Mouse (Mus musculus): ENCODE data around the gene Casd1. TPM values are rescaled to one million over a fixed set of nuclear protein-coding genes. Genes with fewer than 3 reads are reported as not detected.

Casd1 gene
- 56.7 and 58.6 TPM in 2 replicates for polyA plus RNA-seq (2014; fragmentation: Nextera tagmentation; extraction: Ambion mirVana)

DNA sequence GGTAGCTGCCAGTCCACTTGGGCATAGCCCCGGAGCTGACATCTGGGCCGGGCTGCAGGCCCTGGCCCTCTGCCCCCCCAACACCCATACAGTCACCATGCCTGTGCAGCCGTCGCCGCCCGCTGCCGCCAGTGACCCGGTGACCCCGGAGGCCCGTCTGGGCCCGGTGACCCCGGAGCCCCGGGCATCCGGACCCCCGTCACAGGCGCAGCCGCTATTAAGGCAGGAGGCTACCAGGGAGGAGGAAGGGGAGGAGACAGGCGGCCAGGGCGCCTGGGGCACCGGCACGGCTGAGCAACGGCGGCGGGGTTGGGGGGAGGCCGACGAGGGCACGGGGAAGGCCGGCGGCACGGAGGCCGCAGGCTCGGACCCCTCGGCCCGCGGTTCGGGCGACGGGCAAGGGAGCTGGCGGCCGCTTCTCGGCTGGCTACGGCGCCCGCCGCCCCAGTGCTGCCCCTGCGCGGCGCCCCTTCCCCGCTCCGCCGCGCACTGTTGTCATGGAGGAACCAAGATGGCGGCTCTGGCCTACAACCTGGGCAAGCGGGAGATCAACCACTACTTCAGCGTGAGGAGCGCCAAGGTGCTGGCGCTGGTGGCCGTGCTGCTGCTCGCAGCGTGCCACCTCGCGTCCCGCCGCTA is at the start of gene Casd1:
Casd1 (plus strand) TSS at position 182 of the 639 bp plus-strand sequence.
- no peaks in the 10 kb centered on the region for H3K27me3 ChIP-seq (ENCODE audit: control insufficient read depth, insufficient read depth, low read length)
- H3K36me3 ChIP-seq (ENCODE audit: control insufficient read depth, insufficient read depth, low read length) = no peaks in the 10 kb centered on the region
- H3K4me2 ChIP-seq (ENCODE audit: low read depth, low read length) = peak within 1 kb of the TSS; percentile 91
- H3K9ac ChIP-seq (replicated peaks; ENCODE audit: low read depth, low read length) = peak within 1 kb of the TSS; percentile 96
- peak; percentile 93 for ATAC-seq (ENCODE audit: low read depth)
- WGBS = under 1% methylated on average over 45 of the region's 64 CpGs
- H3K4me3 ChIP-seq (ENCODE audit: low read depth, low read length) = peak within 1 kb of the TSS; percentile 72
- H3K27ac ChIP-seq (ENCODE audit: low read depth, low read length) = peak within 1 kb of the TSS; percentile 96
- no peaks in the 10 kb centered on the region for H3K9me3 ChIP-seq (ENCODE audit: control insufficient read depth, low read length)
- H3K4me1 ChIP-seq (ENCODE audit: control insufficient read depth, insufficient read depth, low read length) = peaks cover 4% of the 10 kb centered on the region; the same call in 1 of the 2 replicates

DNA sequence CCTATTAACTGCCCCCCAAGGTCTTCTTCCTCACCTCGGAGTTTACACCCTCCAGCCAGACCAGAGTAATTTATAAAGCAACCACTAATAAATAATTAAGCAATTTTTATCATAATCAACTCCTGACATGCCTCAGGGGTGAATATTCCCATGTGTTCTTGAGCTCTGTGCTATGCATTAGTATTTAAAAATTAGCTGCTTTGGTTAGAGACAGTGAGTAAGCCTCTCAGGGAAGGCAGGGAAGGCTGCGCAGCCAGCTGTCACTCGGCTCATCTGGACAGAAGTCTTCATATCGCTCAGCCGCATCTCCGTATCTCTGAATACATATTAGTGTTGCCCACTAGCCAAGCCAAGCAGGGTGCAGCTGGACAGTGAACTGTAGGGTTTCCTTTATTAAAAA is 45.3 kb upstream of the Casd1 start:
- H3K9me3 ChIP-seq (ENCODE audit: control insufficient read depth, low read length) = no peaks in the 10 kb centered on the region
- H3K27me3 ChIP-seq (ENCODE audit: control insufficient read depth, insufficient read depth, low read length) = no peaks in the 10 kb centered on the region
- no peak overlapping the region for H3K4me3 ChIP-seq (ENCODE audit: low read depth, low read length)
- 29% methylated on average over 6 of the region's 6 CpGs for WGBS
- H3K4me2 ChIP-seq (ENCODE audit: low read depth, low read length) = no peak overlapping the region
- peaks cover 6% of the 10 kb centered on the region; the same call in 1 of the 2 replicates for H3K4me1 ChIP-seq (ENCODE audit: control insufficient read depth, insufficient read depth, low read length)
- ATAC-seq (ENCODE audit: low read depth) = peak; percentile 32; the same call in 1 of the 2 replicates
- H3K9ac ChIP-seq (replicated peaks; ENCODE audit: low read depth, low read length) = no peak overlapping the region
- H3K36me3 ChIP-seq (ENCODE audit: control insufficient read depth, insufficient read depth, low read length) = no peaks in the 10 kb centered on the region
- H3K27ac ChIP-seq (ENCODE audit: low read depth, low read length) = no peak overlapping the region

DNA sequence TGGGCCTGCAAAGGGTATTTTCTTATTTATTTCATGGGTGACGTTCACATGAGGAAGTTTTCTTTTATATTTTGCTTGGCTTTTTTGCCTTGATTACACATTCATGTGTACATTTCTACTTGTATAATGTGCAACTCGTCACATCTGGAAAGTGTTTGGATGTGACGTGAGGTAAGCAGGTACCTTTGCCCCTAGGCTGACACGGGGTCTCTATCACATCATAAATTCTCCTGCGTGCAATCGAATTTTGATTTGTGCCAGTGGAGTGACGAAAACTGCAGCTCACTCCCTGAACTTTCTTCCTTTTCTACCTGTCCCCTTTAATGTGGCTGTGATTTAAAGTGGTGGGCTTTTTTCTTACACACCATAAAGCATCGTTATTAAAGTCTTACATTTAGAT is 43.6 kb upstream of the Casd1 start:
- WGBS = 68% methylated on average over 8 of the region's 8 CpGs
- Histone ChIP-seq H3K4me2 (ENCODE audit: low read depth, low read length) (no peak overlapping the region), H3K27ac (ENCODE audit: low read depth, low read length) (no peak overlapping the region), H3K27me3 (ENCODE audit: control insufficient read depth, insufficient read depth, low read length) (no peaks in the 10 kb centered on the region), H3K9ac (replicated peaks; ENCODE audit: low read depth, low read length) (no peak overlapping the region), H3K9me3 (ENCODE audit: control insufficient read depth, low read length) (no peaks in the 10 kb centered on the region), H3K4me1 (ENCODE audit: control insufficient read depth, insufficient read depth, low read length) (peaks cover 6% of the 10 kb centered on the region; the same call in 1 of the 2 replicates), H3K4me3 (ENCODE audit: low read depth, low read length) (no peak overlapping the region), H3K36me3 (ENCODE audit: control insufficient read depth, insufficient read depth, low read length) (no peaks in the 10 kb centered on the region)
- ATAC-seq (ENCODE audit: low read depth) = no peak

DNA sequence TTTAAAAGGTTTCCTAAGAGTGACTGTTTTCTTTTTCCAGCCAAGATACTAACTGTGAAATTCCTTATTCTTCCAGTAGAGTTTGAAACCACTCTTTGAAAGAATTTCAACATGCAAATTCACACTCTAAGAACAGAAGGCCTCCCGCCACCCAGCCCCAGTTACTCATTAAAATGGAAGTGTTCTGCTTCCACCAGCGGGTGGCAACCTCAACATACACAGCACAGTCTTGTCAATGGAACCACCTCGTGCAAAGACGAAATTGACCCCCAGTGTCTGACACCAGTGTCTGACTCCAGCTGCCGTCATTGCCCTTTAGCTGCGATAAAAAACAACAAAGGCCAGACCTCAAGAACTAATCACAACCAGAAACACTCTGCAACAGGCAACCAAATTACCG is 43.0 kb upstream of the Casd1 start:
- H3K27me3 ChIP-seq (ENCODE audit: control insufficient read depth, insufficient read depth, low read length) = no peaks in the 10 kb centered on the region
- WGBS = 9% methylated on average over 7 of the region's 7 CpGs
- peaks cover 6% of the 10 kb centered on the region; the same call in 1 of the 2 replicates for H3K4me1 ChIP-seq (ENCODE audit: control insufficient read depth, insufficient read depth, low read length)
- no peak overlapping the region for H3K4me2 ChIP-seq (ENCODE audit: low read depth, low read length)
- H3K9me3 ChIP-seq (ENCODE audit: control insufficient read depth, low read length) = no peaks in the 10 kb centered on the region
- H3K4me3 ChIP-seq (ENCODE audit: low read depth, low read length) = no peak overlapping the region
- H3K9ac ChIP-seq (replicated peaks; ENCODE audit: low read depth, low read length) = no peak overlapping the region
- peak; percentile 72; the same call in 1 of the 2 replicates for ATAC-seq (ENCODE audit: low read depth)
- no peaks in the 10 kb centered on the region for H3K36me3 ChIP-seq (ENCODE audit: control insufficient read depth, insufficient read depth, low read length)
- no peak overlapping the region for H3K27ac ChIP-seq (ENCODE audit: low read depth, low read length)

DNA sequence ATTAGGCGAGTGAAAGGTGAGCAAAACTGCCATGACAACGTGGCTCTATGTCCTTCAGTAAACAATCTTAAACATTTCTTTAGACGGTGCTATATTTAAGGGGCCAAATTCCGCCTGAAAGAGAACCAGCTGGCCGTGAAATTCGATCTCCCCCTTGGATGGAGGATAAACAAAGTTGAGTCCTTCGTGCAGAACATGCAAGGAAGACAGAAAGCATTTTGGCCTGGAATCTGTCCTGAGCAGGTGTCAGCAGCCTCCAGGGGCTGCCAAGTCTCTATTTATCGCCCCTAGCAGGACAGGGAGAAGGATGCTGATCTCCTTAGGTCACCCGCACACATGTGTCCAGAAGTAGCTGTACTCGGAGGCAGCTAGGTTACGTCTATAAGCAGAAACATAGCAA is 39.5 kb upstream of the Casd1 start:
- no peak for ATAC-seq (ENCODE audit: low read depth)
- H3K9me3 ChIP-seq (ENCODE audit: control insufficient read depth, low read length) = no peaks in the 10 kb centered on the region
- WGBS = 34% methylated on average over 11 of the region's 11 CpGs

DNA sequence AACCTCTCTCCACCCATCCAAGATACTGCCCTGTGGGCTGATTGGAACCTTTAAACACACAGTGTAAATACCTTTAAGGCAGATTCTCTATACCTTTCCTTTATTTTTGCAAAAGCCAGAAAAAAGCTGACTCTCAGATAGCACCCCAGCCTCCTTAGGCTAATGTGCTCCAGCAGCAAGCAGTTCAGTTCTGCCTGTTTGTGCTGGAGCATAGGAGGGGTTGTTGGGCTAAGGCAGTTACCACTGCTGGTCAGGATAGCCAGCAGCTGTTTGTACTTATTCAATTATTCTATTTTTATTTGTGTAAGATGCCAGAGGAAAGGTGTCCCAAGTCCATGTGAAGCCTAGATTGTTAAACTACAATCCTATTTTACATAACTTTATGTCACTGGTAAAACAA is 39.0 kb upstream of the Casd1 start:
- H3K9me3 ChIP-seq (ENCODE audit: control insufficient read depth, low read length) = no peaks in the 10 kb centered on the region
- H3K4me1 ChIP-seq (ENCODE audit: control insufficient read depth, insufficient read depth, low read length) = no peaks in the 10 kb centered on the region
- H3K36me3 ChIP-seq (ENCODE audit: control insufficient read depth, insufficient read depth, low read length) = no peaks in the 10 kb centered on the region
- no peaks in the 10 kb centered on the region for H3K27me3 ChIP-seq (ENCODE audit: control insufficient read depth, insufficient read depth, low read length)
- no peak overlapping the region for H3K27ac ChIP-seq (ENCODE audit: low read depth, low read length)
- no peak overlapping the region for H3K4me2 ChIP-seq (ENCODE audit: low read depth, low read length)
- ATAC-seq (ENCODE audit: low read depth) = no peak
- H3K4me3 ChIP-seq (ENCODE audit: low read depth, low read length) = no peak overlapping the region
- H3K9ac ChIP-seq (replicated peaks; ENCODE audit: low read depth, low read length) = no peak overlapping the region

More for the DNA sequence above, 39.5 kb upstream of the Casd1 start:
- no peaks in the 10 kb centered on the region for H3K27me3 ChIP-seq (ENCODE audit: control insufficient read depth, insufficient read depth, low read length)
- no peak overlapping the region for H3K27ac ChIP-seq (ENCODE audit: low read depth, low read length)
- H3K36me3 ChIP-seq (ENCODE audit: control insufficient read depth, insufficient read depth, low read length) = no peaks in the 10 kb centered on the region
- H3K4me2 ChIP-seq (ENCODE audit: low read depth, low read length) = no peak overlapping the region
- H3K9ac ChIP-seq (replicated peaks; ENCODE audit: low read depth, low read length) = no peak overlapping the region
- H3K4me3 ChIP-seq (ENCODE audit: low read depth, low read length) = no peak overlapping the region
- H3K4me1 ChIP-seq (ENCODE audit: control insufficient read depth, insufficient read depth, low read length) = no peaks in the 10 kb centered on the region

DNA sequence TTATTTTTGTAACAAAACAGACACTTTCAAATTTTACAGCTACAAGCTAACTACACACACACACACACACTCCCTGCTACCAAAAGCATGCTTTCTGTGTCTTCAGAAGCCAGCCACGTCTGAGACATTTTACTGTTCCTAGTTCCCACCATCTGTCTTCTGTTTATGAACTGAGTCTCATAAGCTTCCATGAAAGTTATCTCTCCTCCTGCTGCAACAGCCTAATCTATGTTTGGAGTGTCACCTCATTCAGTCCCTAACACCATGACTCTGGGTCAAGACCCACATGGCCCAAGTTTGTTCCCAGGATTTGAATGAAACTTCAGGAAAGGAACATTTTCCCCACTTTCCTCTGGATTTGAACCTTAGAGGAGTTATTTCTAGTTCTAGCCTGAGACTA is 38.2 kb upstream of the Casd1 start:
- no peak for ATAC-seq (ENCODE audit: low read depth)
- Histone ChIP-seq H3K4me3 (ENCODE audit: low read depth, low read length) (no peak overlapping the region), H3K4me2 (ENCODE audit: low read depth, low read length) (no peak overlapping the region), H3K9ac (replicated peaks; ENCODE audit: low read depth, low read length) (no peak overlapping the region), H3K9me3 (ENCODE audit: control insufficient read depth, low read length) (no peaks in the 10 kb centered on the region), H3K4me1 (ENCODE audit: control insufficient read depth, insufficient read depth, low read length) (no peaks in the 10 kb centered on the region), H3K27me3 (ENCODE audit: control insufficient read depth, insufficient read depth, low read length) (no peaks in the 10 kb centered on the region), H3K36me3 (ENCODE audit: control insufficient read depth, insufficient read depth, low read length) (no peaks in the 10 kb centered on the region), H3K27ac (ENCODE audit: low read depth, low read length) (no peak overlapping the region)
- WGBS = 64% methylated on average over 1 of the region's 1 CpGs

DNA sequence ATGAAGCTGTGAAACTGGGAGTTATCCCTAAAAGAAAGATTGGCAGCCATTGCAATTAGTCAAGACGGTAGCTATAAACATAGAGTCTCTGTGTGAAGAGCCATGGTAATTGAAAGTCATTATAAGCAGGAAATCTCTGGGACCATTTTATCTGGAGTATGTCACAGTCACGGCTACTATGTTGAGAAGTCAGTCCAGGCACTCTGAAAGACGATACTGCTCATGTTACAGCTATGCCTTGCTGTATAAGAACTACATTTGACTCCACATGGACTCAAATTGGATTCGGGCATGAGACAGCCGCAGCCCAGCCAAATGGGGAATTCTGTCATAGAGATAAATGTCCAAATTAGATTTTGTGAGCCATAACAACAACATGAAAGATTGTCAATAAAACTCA is 37.2 kb upstream of the Casd1 start:
- Histone ChIP-seq H3K27ac (ENCODE audit: low read depth, low read length) (no peak overlapping the region), H3K36me3 (ENCODE audit: control insufficient read depth, insufficient read depth, low read length) (no peaks in the 10 kb centered on the region), H3K9me3 (ENCODE audit: control insufficient read depth, low read length) (no peaks in the 10 kb centered on the region), H3K4me2 (ENCODE audit: low read depth, low read length) (no peak overlapping the region), H3K4me1 (ENCODE audit: control insufficient read depth, insufficient read depth, low read length) (no peaks in the 10 kb centered on the region), H3K4me3 (ENCODE audit: low read depth, low read length) (no peak overlapping the region), H3K9ac (replicated peaks; ENCODE audit: low read depth, low read length) (no peak overlapping the region), H3K27me3 (ENCODE audit: control insufficient read depth, insufficient read depth, low read length) (no peaks in the 10 kb centered on the region)
- ATAC-seq (ENCODE audit: low read depth) = no peak
- WGBS = 83% methylated on average over 5 of the region's 5 CpGs

DNA sequence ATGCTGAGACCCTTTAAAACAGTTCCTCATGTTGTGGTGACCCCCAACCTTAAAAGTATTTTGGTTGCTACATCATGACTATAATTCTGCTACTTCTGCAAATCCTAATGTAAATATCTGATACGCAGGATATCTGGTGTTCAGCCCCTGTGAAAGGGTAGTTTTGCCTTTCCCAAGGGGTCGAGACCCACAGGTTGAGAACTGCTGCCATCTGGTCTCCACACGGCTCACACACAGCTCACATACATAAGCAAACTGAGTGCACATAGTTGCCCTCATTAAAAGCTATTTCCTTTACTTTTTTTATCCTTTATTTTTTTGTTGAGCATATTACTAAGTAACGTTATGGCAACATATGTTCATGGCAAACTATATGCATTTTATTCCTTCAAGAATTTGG is 30.2 kb upstream of the Casd1 start:
- H3K4me2 ChIP-seq (ENCODE audit: low read depth, low read length) = no peak overlapping the region
- H3K9me3 ChIP-seq (ENCODE audit: control insufficient read depth, low read length) = no peaks in the 10 kb centered on the region
- no peak for ATAC-seq (ENCODE audit: low read depth)
- H3K9ac ChIP-seq (replicated peaks; ENCODE audit: low read depth, low read length) = no peak overlapping the region
- WGBS = 76% methylated on average over 4 of the region's 4 CpGs
- H3K36me3 ChIP-seq (ENCODE audit: control insufficient read depth, insufficient read depth, low read length) = no peaks in the 10 kb centered on the region
- no peaks in the 10 kb centered on the region for H3K27me3 ChIP-seq (ENCODE audit: control insufficient read depth, insufficient read depth, low read length)
- H3K27ac ChIP-seq (ENCODE audit: low read depth, low read length) = no peak overlapping the region
- no peak overlapping the region for H3K4me3 ChIP-seq (ENCODE audit: low read depth, low read length)
- H3K4me1 ChIP-seq (ENCODE audit: control insufficient read depth, insufficient read depth, low read length) = no peaks in the 10 kb centered on the region
